In genomic region chr6:85141013-85141412, GRCm38 (mm10) we compare ENCODE assay signal across 11 mouse cellular contexts. TPM values are rescaled to one million over a fixed set of nuclear protein-coding genes. Genes with fewer than 3 reads are reported as not detected.
DNase-seq lines count a peak whose midpoint lies in the region; ATAC-seq and TF ChIP-seq lines count a peak whose summit lies in the region.
"Not testable (repeated sequence)": the region's sequence is repeated elsewhere in the genome, so short reads cannot be mapped to it uniquely, and the experiment has no call there.
"Had no signal": no experiment of that assay in that cellular context is flagged by ENCODE, and none has a peak within 500 bp of the region (broad histone marks: within the 10 kb centered on the region; RNA-seq: fewer than 3 reads in every experiment).

No protein-coding gene starts in this region.

- not testable (repeated sequence) for H3K4me2 ChIP-seq in embryonic facial prominence, embryonic 11.5 days (ENCODE audit: low read depth, low read length); liver, postnatal 0 days (ENCODE audit: low read depth, low read length); neural tube, embryonic 11.5 days (ENCODE audit: low read depth)

- TF ChIP-seq EP300 in MEL (IDR thresholded peaks at IDR 0.05; ENCODE audit: low read depth in 1 of 2, low read length in 2 of 2); liver, postnatal 0 days (IDR thresholded peaks at IDR 0.05; ENCODE audit: low read depth): not testable (repeated sequence)

- H3K79me2 ChIP-seq in MEL (ENCODE audit: control insufficient read depth, insufficient read depth, low read length, poor library complexity) = not testable (repeated sequence)

- not testable (repeated sequence) for H3K27me3 ChIP-seq in MEL (ENCODE audit: control insufficient read depth in 1 of 2, insufficient read depth in 2 of 2, low read length in 2 of 2); embryonic facial prominence, embryonic 11.5 days (ENCODE audit: control insufficient read depth, insufficient read depth, low read length); liver, postnatal 0 days (ENCODE audit: insufficient read depth, low read length); neural tube, embryonic 11.5 days (ENCODE audit: control insufficient read depth, insufficient read depth, low read length)

- H3K4me1 ChIP-seq in MEL (ENCODE audit: control insufficient read depth in 1 of 2, insufficient read depth in 2 of 2, low read length in 2 of 2) = peaks cover 8 to 16% of the 10 kb centered on the region in 2 experiments
- not testable (repeated sequence) for H3K4me1 ChIP-seq in embryonic facial prominence, embryonic 11.5 days (ENCODE audit: control insufficient read depth, insufficient read depth, low read length); liver, postnatal 0 days (ENCODE audit: insufficient read depth); neural tube, embryonic 11.5 days (ENCODE audit: control insufficient read depth, insufficient read depth, low read length)

- peak; percentile 76 for DNase-seq in MEL (ENCODE audit: low read depth, low spot score)
- DNase-seq in c-Kit-positive CD71-positive TER-119-negative erythroid progenitor cells, embryonic 14.5 days (ENCODE audit: low read depth) = peak; percentile 29
- DNase-seq in embryonic facial prominence, embryonic 11.5 days (ENCODE audit: low spot score) = peak; percentile 72
- DNase-seq in heart, postnatal 10 days = peak; percentile 63 to 75
- DNase-seq in kidney, postnatal 14 days = peak; percentile 61
- DNase-seq in liver, postnatal 0 days = peak; percentile 48
- DNase-seq in neural tube, embryonic 11.5 days (ENCODE audit: low spot score) = peak; percentile 39
- peak; percentile 53 to 59 for DNase-seq in thymus, postnatal 36 days

- H3K27ac ChIP-seq in MEL (ENCODE audit: control insufficient read depth, low read depth, low read length); embryonic facial prominence, embryonic 11.5 days (replicated peaks; ENCODE audit: low read depth, low read length); liver, postnatal 0 days (ENCODE audit: low read depth); neural tube, embryonic 11.5 days (ENCODE audit: low read depth, low read length): not testable (repeated sequence)

- H3K4me3 ChIP-seq in MEL (ENCODE audit: control insufficient read depth in 1 of 2, insufficient read depth in 1 of 2, low read depth in 2 of 2, low read length in 2 of 2); embryonic facial prominence, embryonic 11.5 days (ENCODE audit: low read depth, low read length); liver, postnatal 0 days (ENCODE audit: low read depth, low read length); neural tube, embryonic 11.5 days (ENCODE audit: low read depth, low read length): not testable (repeated sequence)

- not testable (repeated sequence) for H3K9ac ChIP-seq in MEL (ENCODE audit: control insufficient read depth, low read depth, low read length, poor library complexity, severe bottlenecking); embryonic facial prominence, embryonic 11.5 days (replicated peaks; ENCODE audit: low read length); liver, postnatal 0 days (replicated peaks); neural tube, embryonic 11.5 days (ENCODE audit: low read length)

- TF ChIP-seq CTCF in MEL (IDR thresholded peaks at IDR 0.05 in 2 of 3, conservative IDR thresholded peaks at IDR 0.05 in 1 of 3; ENCODE audit: control insufficient read depth in 1 of 3, insufficient read depth in 1 of 3, low read depth in 2 of 3, low read length in 3 of 3, poor library complexity in 1 of 3, severe bottlenecking in 1 of 3) = peak; percentile 63 to 75 (median 64)
- TF ChIP-seq CTCF in liver, postnatal 0 days (IDR thresholded peaks at IDR 0.05; ENCODE audit: low read depth) = peak; percentile 69

- H3K36me3 ChIP-seq in MEL (ENCODE audit: control insufficient read depth in 1 of 2, insufficient read depth in 2 of 2, low read length in 2 of 2); embryonic facial prominence, embryonic 11.5 days (replicated peaks; ENCODE audit: control insufficient read depth, insufficient read depth, low read depth, low read length); liver, postnatal 0 days (replicated peaks; ENCODE audit: insufficient read depth, low read length); neural tube, embryonic 11.5 days (ENCODE audit: control insufficient read depth, insufficient read depth, low read length): not testable (repeated sequence)

- H3K9me3 ChIP-seq in MEL (replicated peaks; ENCODE audit: insufficient read depth, low read length); embryonic facial prominence, embryonic 11.5 days (replicated peaks; ENCODE audit: control insufficient read depth, low read length); liver, postnatal 0 days (ENCODE audit: low read length); neural tube, embryonic 11.5 days (ENCODE audit: control insufficient read depth, low read length): not testable (repeated sequence)

- not testable (repeated sequence) for TF ChIP-seq POLR2A in MEL (IDR thresholded peaks at IDR 0.05; ENCODE audit: control insufficient read depth in 1 of 2, insufficient read depth in 1 of 2, low read depth in 1 of 2, low read length in 2 of 2, poor library complexity in 1 of 2)

- WGBS in embryonic facial prominence, embryonic 11.5 days = 6% methylated on average over 6 of the region's 7 CpGs
- 4% methylated on average over 6 of the region's 7 CpGs for WGBS in liver, postnatal 0 days (ENCODE audit: insufficient replicate concordance)
- WGBS in neural tube, embryonic 11.5 days = 11% methylated on average over 6 of the region's 7 CpGs

- ATAC-seq in embryonic facial prominence, embryonic 11.5 days (replicated peaks; ENCODE audit: insufficient number of reproducible peaks, low FRiP score, low TSS enrichment, low read depth); liver, postnatal 0 days; neural tube, embryonic 11.5 days (ENCODE audit: insufficient read depth, low FRiP score, low TSS enrichment): not testable (repeated sequence)

- intact Hi-C loops in heart, postnatal 10 days (cut with DNase I) = not testable (repeated sequence)

- TF ChIP-seq RAD21 in MEL (IDR thresholded peaks at IDR 0.05; ENCODE audit: low read depth, low read length) = peak; percentile 64

TF ChIP-seq in MEL, 35 proteins besides CTCF, POLR2A, EP300 and RAD21:
- peak; percentile 28; the same call in 1 of the 2 replicates for TF ChIP-seq SMC3 (IDR thresholded peaks at IDR 0.05; ENCODE audit: low read depth, low read length)
- peak; percentile 24; the same call in 1 of the 2 replicates for TF ChIP-seq ZC3H11A (IDR thresholded peaks at IDR 0.05; ENCODE audit: low read depth, low read length)

RNA-seq across cellular contexts. Expression of gene Spr, which starts 3.4 kb away (rescaled TPM):
- 87.4 and 102 TPM in 2 replicates for total RNA-seq in MEL (2012; rRNA removed)
- polyA plus RNA-seq in MEL (2012; ENCODE audit: insufficient read depth in 1 of 2, insufficient read length in 2 of 2, low read depth in 1 of 2, low replicate concordance in 2 of 2, missing spikeins in 1 of 2) = 100 to 1,000 TPM in 1 of 2 experiments, not detected in 1; 103 TPM
- polyA plus RNA-seq in embryonic facial prominence, embryonic 11.5 days (2014; fragmentation: Nextera tagmentation; extraction: Ambion mirVana) = 54.5 and 62.2 TPM in 2 replicates
- 10 to 100 TPM; 57.6 to 58.9 TPM for total RNA-seq in heart, postnatal 10 days (2021)
- 61.1 and 62.6 TPM in 2 replicates for polyA plus RNA-seq in liver, postnatal 0 days (2015; fragmentation: Nextera tagmentation; extraction: Ambion mirVana)
- polyA plus RNA-seq in neural tube, embryonic 11.5 days (2014; fragmentation: Nextera tagmentation; extraction: Ambion mirVana) = 46.8 and 52.4 TPM in 2 replicates

RNA-seq across cellular contexts. Expression of gene Emx1, which starts 46.2 kb away (rescaled TPM):
- not detected in 2 replicates for total RNA-seq in MEL (2012; rRNA removed)
- not detected for polyA plus RNA-seq in MEL (2012; ENCODE audit: insufficient read depth in 1 of 2, insufficient read length in 2 of 2, low read depth in 1 of 2, low replicate concordance in 2 of 2, missing spikeins in 1 of 2)
- 0.56 and 0.88 TPM in 2 replicates for polyA plus RNA-seq in embryonic facial prominence, embryonic 11.5 days (2014; fragmentation: Nextera tagmentation; extraction: Ambion mirVana)
- total RNA-seq in heart, postnatal 10 days (2021) = not detected
- not detected in 2 replicates for polyA plus RNA-seq in liver, postnatal 0 days (2015; fragmentation: Nextera tagmentation; extraction: Ambion mirVana)
- not detected in 2 replicates for polyA plus RNA-seq in neural tube, embryonic 11.5 days (2014; fragmentation: Nextera tagmentation; extraction: Ambion mirVana)
- total RNA-seq: megakaryocyte, adult 5-6 weeks had no signal
- polyA plus RNA-seq: heart, embryonic 15.5 days; stomach, embryonic 16.5 days had no signal
